Mouse (Mus musculus) left cerebral cortex, adult 2 months (tissue): ENCODE data around the gene Smoc1. TPM values are rescaled to one million over a fixed set of nuclear protein-coding genes. Genes with fewer than 3 reads are reported as not detected.

Experiments used
- DNase-seq, 2 experiments: peaks; one replicate each; pipeline ENCODE4 v3.0.0; 2021 to 2022; ENCODE audit warnings: low spot score in 2 of 2, mixed read lengths in 1 of 2; ENCODE audit errors: extremely low spot score in 1 of 2
- H3K27ac ChIP-seq: fragments of 200-600 bp; 2 replicates; pipeline ENCODE4 v1.8.1; 2022
- H3K4me3 ChIP-seq: fragments of 200-600 bp; 2 replicates; pipeline ENCODE4 v1.8.1; 2022
- CTCF ChIP-seq: fragments of 200-600 bp; IDR thresholded peaks from 2 replicates; pipeline ENCODE4 v1.8.1; 2022; ENCODE audit warnings: antibody characterized with exemption, mild to moderate bottlenecking, moderate library complexity
- intact Hi-C: fragments of 180-260 bp; cut with DNase I; formaldehyde crosslinking; loops from one replicate; pipeline ENCODE4 v1.15.1; 2025
- total RNA-seq, 2 experiments: library from RNA; stranded (reverse); gene quantifications; 2 replicates each; pipeline ENCODE4 v1.2.3; 2021

Gene Smoc1
- total RNA-seq, 2 experiments from 2014 or later: 8.8 to 9.6 TPM

GRCm38 (mm10) chr12:81055811-81056210 is 29.2 kb downstream of the Smoc1 start:
- intact Hi-C loops: no loop called here
- no peak for DNase-seq
- TF ChIP-seq CTCF: no peak
- Histone ChIP-seq H3K27ac (no peak overlapping the region), H3K4me3 (no peak overlapping the region)

GRCm38 (mm10) chr12:81057619-81058018 is 31.0 kb downstream of the Smoc1 start:
- no peak overlapping the region for H3K27ac ChIP-seq
- intact Hi-C loops: no loop called here
- TF ChIP-seq CTCF: no peak
- DNase-seq: no peak
- H3K4me3 ChIP-seq: no peak overlapping the region

DNA sequence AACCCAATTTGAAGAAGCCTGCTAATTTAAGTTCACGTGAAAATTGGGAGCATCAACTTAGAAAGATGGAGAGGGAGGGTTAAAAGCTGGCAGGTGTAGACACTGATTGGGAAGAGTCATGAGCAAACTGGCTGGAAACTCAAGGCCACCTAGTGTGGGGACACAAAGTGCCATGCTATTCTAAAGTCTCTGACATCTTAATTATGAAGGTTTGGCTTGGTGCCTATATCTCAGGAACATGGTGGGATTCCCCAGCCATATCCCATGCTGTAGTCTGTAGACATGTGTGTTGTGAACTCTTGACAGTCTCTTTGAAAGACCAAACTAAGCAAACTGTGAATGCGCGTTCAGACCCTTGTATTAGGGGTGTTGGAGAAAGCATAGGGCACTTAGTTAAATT is 32.0 kb downstream of the Smoc1 start:
- intact Hi-C loops: no loop called here
- DNase-seq: no peak
- Histone ChIP-seq H3K4me3 (no peak overlapping the region), H3K27ac (no peak overlapping the region)
- no peak for TF ChIP-seq CTCF

GRCm38 (mm10) chr12:81061831-81062361 is 35.3 kb downstream of the Smoc1 start:
- no peak for TF ChIP-seq CTCF
- no peak for DNase-seq
- Histone ChIP-seq H3K4me3 (no peak overlapping the region), H3K27ac (no peak overlapping the region)
- intact Hi-C loops: no loop called here

DNA sequence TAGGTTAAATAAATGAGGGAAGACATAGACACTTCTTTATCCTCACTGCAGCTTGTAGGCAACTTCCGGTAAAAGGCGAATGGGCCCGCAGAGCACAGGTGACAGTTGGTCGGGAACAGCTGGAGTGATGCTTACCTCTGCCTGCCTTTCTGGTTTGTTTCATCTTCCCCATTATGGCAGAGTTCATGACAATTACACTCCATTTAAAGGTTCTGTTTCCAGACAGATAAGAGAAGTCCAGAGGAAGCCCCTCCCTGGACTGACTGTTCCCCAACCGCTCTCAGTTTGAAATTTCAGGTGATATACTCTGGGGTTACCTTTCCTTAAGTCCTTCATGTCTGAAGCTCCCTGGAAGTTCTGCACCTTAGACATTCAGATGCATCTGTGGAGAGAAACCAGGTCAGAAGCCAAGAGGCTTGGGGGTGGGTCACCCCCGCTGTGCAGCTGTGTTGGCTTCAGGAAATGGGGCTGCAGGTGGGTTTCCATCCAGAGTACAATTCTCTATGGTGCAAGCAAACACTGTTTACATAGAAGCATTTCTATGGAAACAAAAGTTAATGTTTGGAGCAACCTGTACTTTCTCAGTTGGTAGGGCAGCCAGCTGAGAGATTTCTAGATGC is 36.8 kb downstream of the Smoc1 start:
- no peak for DNase-seq
- intact Hi-C loops: no loop called here
- no peak for TF ChIP-seq CTCF
- Histone ChIP-seq H3K27ac (no peak overlapping the region), H3K4me3 (no peak overlapping the region)

DNA sequence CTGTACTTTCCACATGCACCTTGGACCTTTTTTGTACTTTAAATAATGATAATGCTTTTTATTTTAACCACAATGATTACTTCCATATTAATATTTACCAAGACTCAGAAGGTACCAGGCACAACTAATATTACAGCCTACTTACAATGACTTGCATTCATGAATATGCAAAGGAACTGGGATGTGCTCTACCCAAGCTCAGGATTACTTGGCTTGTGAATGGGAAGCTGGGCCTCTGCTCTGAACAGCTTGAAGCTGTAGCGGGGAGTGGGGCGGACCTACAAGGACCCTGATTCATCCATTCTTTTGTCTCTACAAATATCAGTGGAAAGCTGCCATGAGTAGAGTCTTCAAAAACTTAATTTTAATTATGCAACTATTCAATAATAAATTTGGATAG is 47.5 kb downstream of the Smoc1 start:
- intact Hi-C loops: no loop called here
- no peak for DNase-seq

DNA sequence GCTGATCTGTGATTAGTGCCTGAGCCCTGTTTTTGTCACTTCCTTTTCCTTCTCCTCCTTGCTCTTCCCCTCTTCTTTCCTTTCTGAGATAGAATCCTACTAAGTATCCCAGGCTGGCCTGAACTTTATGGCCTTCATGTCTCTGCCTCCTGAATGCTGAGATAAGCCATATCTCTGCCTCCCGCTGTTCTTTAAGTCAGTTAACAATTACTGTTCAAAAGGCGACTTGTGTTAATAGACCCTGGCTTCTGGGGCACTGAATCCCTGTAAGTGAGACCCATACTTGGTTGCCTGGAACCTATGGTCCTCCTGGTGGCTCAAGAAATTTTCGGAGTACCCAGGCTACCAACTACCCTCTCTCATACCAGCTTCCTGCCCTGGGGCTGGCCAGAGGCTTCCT is 48.3 kb downstream of the Smoc1 start:
- Histone ChIP-seq H3K27ac (no peak overlapping the region), H3K4me3 (no peak overlapping the region)
- no peak for TF ChIP-seq CTCF
- intact Hi-C loops: no loop called here
- no peak for DNase-seq

More for the DNA sequence above, 47.5 kb downstream of the Smoc1 start:
- H3K4me3 ChIP-seq: no peak overlapping the region
- TF ChIP-seq CTCF: no peak
- no peak overlapping the region for H3K27ac ChIP-seq

DNA sequence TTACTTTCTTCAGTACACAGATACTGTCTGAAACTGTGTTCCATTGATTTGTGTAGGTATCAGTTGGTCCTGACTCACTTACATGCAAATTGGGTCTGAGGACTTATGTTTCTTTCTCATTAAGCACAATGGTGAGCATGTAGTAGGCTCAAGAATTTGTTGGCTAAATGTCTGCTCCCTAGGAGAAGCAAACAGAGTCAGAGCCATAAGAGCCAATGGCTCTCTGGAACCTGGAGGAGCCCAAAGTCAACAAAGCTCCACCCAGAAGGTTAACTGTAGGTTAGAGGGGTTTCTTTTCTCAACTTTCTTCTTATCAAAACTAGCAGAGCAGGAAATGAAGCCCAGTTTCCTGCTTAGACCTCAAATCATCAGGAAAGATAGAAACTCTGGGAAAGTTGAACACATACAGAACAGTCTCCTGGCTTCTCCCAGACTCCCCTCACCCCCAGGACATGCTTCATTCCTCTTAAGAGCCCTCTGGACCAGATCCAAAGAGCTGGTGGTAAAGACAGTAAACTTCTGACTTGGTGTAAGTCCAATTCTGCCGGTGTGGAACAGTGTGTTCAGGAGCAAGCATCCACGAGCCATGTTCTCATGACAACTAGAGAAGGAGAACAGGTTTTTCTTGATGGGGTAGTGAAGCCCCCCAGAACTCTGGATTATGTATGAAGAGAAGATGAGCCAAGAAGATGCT is 51.5 kb downstream of the Smoc1 start:
- intact Hi-C loops: no loop called here
- Histone ChIP-seq H3K27ac (no peak overlapping the region), H3K4me3 (no peak overlapping the region)
- no peak for DNase-seq
- TF ChIP-seq CTCF: no peak

DNA sequence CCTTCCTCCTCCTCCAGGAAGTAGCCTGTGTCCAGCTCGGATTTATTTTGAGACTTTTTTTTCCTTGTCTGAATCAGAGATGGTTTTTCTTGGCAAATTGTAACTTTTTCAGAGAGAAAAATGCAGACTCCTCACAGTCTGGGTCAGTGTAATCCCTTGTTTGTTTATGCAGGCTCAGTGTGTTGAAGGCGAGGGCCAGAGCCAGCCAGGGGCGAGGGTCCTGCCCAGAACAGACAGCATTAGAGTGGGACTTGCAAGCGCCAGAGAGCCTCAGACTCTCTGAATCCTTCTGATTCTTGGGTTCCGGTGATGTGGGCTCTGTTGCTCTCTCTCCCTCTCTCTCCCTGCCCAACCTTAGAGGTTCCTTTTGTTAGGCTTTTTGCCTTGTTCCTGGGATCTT is 53.7 kb downstream of the Smoc1 start:
- intact Hi-C loops: no loop called here
- H3K27ac ChIP-seq: no peak overlapping the region
- no peak overlapping the region for H3K4me3 ChIP-seq
- no peak for DNase-seq
- no peak for TF ChIP-seq CTCF

- Histone ChIP-seq H3K27ac (no peak overlapping the region), H3K4me3 (no peak overlapping the region)
- no peak for DNase-seq
- intact Hi-C loops: no loop called here
- no peak for TF ChIP-seq CTCF
Measured at GRCm38 (mm10) chr12:81081031-81081430, 54.4 kb downstream of the Smoc1 start.

DNA sequence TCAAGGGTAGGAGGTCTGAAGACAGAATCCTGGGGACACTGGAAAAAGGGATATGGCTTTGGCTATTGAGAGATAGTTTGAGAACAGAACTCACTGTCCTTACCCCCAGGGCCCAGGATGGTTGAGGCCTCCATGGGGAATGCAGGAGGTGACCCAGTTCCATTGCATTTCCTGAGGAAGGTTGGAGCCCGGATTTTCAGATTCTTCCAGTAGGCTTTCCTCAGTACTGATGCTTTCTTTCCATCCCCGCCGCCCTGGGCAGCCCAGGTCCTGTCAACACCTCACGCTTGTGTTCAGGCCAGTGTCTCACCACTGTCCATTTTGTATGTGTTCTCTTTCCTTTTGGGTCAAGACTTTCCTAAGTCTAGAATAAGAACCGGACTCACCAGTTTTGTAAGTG is 56.5 kb downstream of the Smoc1 start:
- H3K4me3 ChIP-seq: no peak overlapping the region
- DNase-seq: no peak
- TF ChIP-seq CTCF: no peak
- no peak overlapping the region for H3K27ac ChIP-seq
- intact Hi-C loops: no loop called here

- no peak overlapping the region for H3K4me3 ChIP-seq
- intact Hi-C loops: no loop called here
- TF ChIP-seq CTCF: no peak
- H3K27ac ChIP-seq: no peak overlapping the region
- no peak for DNase-seq
Measured at GRCm38 (mm10) chr12:81085244-81085643, 58.6 kb downstream of the Smoc1 start.

GRCm38 (mm10) chr12:81088131-81088530 is 61.5 kb downstream of the Smoc1 start:
- TF ChIP-seq CTCF: no peak
- Histone ChIP-seq H3K27ac (no peak overlapping the region), H3K4me3 (no peak overlapping the region)
- intact Hi-C loops: no loop called here
- DNase-seq: no peak
